Comparison of ENCODE assay signal across 31 mouse cellular contexts in the genomic region with DNA sequence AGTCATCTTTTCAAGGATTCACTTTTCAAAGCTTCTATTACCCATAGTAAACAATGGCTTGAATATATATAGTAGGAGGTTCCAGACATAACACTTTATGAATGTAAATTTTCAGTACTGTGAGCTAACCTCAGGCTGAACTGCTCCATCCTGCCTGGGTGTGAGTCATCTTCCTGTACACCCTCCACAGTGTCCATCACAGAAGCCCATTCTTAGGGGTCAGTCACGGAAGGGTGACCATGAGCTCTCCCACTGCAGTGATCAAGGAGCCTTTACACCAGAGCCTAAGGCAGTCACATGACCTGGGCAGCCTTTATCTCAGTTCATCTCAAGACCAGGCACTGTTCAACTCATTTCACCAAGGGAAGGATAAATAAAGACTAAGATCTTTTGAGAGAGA. TPM values are rescaled to one million over a fixed set of nuclear protein-coding genes. Genes with fewer than 3 reads are reported as not detected.
A peak's percentile ranks its signal among the peaks of the same experiment; 100 is the strongest.
DNase-seq lines count a peak whose midpoint lies in the region; ATAC-seq and TF ChIP-seq lines count a peak whose summit lies in the region.
"Had no signal": no experiment of that assay in that cellular context is flagged by ENCODE, and none has a peak within 500 bp of the region (broad histone marks: within the 10 kb centered on the region; RNA-seq: fewer than 3 reads in every experiment).

No protein-coding gene starts in this region.

- H3K27ac ChIP-seq in kidney, embryonic 16.5 days (ENCODE audit: low read length), result no peak overlapping the region
- H3K27ac ChIP-seq in liver, embryonic 13.5 days, result no peak overlapping the region
- H3K27ac ChIP-seq in liver, postnatal 0 days (ENCODE audit: low read depth), result no peak overlapping the region
- H3K27ac ChIP-seq: forebrain, embryonic 13.5 days; heart, embryonic 13.5 days; hindbrain, embryonic 14.5 days; limb, embryonic 13.5 days; macrophage; neural tube, embryonic 12.5 days had no signal

- no peaks in the 10 kb centered on the region for H3K27me3 ChIP-seq in kidney, embryonic 16.5 days (ENCODE audit: insufficient read depth, low read length)
- no peaks in the 10 kb centered on the region for H3K27me3 ChIP-seq in liver, embryonic 13.5 days
- H3K27me3 ChIP-seq in liver, postnatal 0 days (ENCODE audit: insufficient read depth, low read length), result no peaks in the 10 kb centered on the region
- no peaks in the 10 kb centered on the region for H3K27me3 ChIP-seq in C2C12 (ENCODE audit: control insufficient read depth, insufficient read depth, insufficient read length)
- H3K27me3 ChIP-seq: forebrain, embryonic 13.5 days; heart, embryonic 13.5 days; limb, embryonic 13.5 days; neural tube, embryonic 12.5 days had no signal

- H3K4me3 ChIP-seq in kidney, embryonic 16.5 days (ENCODE audit: low read length), result no peak overlapping the region
- H3K4me3 ChIP-seq in liver, embryonic 13.5 days (replicated peaks), result no peak overlapping the region
- H3K4me3 ChIP-seq in liver, postnatal 0 days (ENCODE audit: low read depth, low read length), result no peak overlapping the region
- no peak overlapping the region for H3K4me3 ChIP-seq in C2C12 (ENCODE audit: insufficient read depth, poor library complexity, severe bottlenecking)
- H3K4me3 ChIP-seq: forebrain, embryonic 13.5 days; heart, embryonic 13.5 days; limb, embryonic 13.5 days; myocyte; neural tube, embryonic 12.5 days had no signal

- peaks cover 4% of the 10 kb centered on the region for H3K9me3 ChIP-seq in kidney, embryonic 16.5 days (ENCODE audit: low read length)
- H3K9me3 ChIP-seq in liver, embryonic 13.5 days (replicated peaks), result no peaks in the 10 kb centered on the region
- no peaks in the 10 kb centered on the region for H3K9me3 ChIP-seq in liver, postnatal 0 days (ENCODE audit: low read length)
- H3K9me3 ChIP-seq: forebrain, embryonic 13.5 days; heart, embryonic 13.5 days; limb, embryonic 13.5 days; neural tube, embryonic 12.5 days had no signal

- H3K4me2 ChIP-seq in kidney, embryonic 16.5 days (replicated peaks; ENCODE audit: low read depth, low read length), result no peak overlapping the region
- no peak overlapping the region for H3K4me2 ChIP-seq in liver, embryonic 13.5 days
- no peak overlapping the region for H3K4me2 ChIP-seq in liver, postnatal 0 days (ENCODE audit: low read depth, low read length)
- H3K4me2 ChIP-seq: forebrain, embryonic 13.5 days; heart, embryonic 13.5 days; hindbrain, embryonic 14.5 days; limb, embryonic 13.5 days; neural tube, embryonic 12.5 days had no signal

- WGBS in kidney, embryonic 16.5 days, result 42% methylated on average over 1 of the region's 1 CpGs
- 67% methylated on average over 1 of the region's 1 CpGs for WGBS in liver, embryonic 13.5 days (ENCODE audit: insufficient replicate concordance)
- 81% methylated on average over 1 of the region's 1 CpGs for WGBS in liver, postnatal 0 days (ENCODE audit: insufficient replicate concordance)

- peak; percentile 94 for ATAC-seq in kidney, embryonic 16.5 days (ENCODE audit: low FRiP score, low TSS enrichment)
- ATAC-seq in liver, embryonic 13.5 days (ENCODE audit: low read depth), result peak; percentile 49; the same call in 1 of the 2 replicates
- ATAC-seq in liver, postnatal 0 days, result no peak
- ATAC-seq: activated CD4-positive, CD25-positive, alpha-beta regulatory T cell, adult 4 months; forebrain, embryonic 13.5 days; lung, postnatal 0 days had no signal

- no peaks in the 10 kb centered on the region for H3K79me3 ChIP-seq in C2C12 (ENCODE audit: low read depth)

- TF ChIP-seq CTCF in liver, postnatal 0 days (IDR thresholded peaks at IDR 0.05; ENCODE audit: low read depth), result no peak
- TF ChIP-seq CTCF in C2C12 (IDR thresholded peaks at IDR 0.05; ENCODE audit: control insufficient read depth, insufficient read depth, insufficient read length), result no peak

- peaks cover 21% of the 10 kb centered on the region for H3K4me1 ChIP-seq in kidney, embryonic 16.5 days (ENCODE audit: insufficient read depth, low read length)
- peaks cover 9% of the 10 kb centered on the region; the same call in 1 of the 2 replicates for H3K4me1 ChIP-seq in liver, embryonic 13.5 days (replicated peaks)
- H3K4me1 ChIP-seq in liver, postnatal 0 days (ENCODE audit: insufficient read depth), result peaks cover 17% of the 10 kb centered on the region
- H3K4me1 ChIP-seq: forebrain, embryonic 13.5 days; neural tube, embryonic 12.5 days had no signal

- DNase-seq in kidney, postnatal 10 days, result no peak
- no peak for DNase-seq in liver, embryonic 13.5 days
- no peak for DNase-seq in liver, postnatal 0 days
- peak; percentile 88 for DNase-seq in 416B (ENCODE audit: low read depth)
- DNase-seq in thymus, postnatal 36 days, result no peak
- no peak for DNase-seq in B cell, adult 2 months
- DNase-seq: adrenal gland, adult 2 months; cerebellum, adult 2 months; cerebellum, postnatal 14 days; gastrocnemius, postnatal 10 days; heart, postnatal 10 days; layer of hippocampus, postnatal 36 days; right cerebral cortex, postnatal 4 days had no signal

- no peaks in the 10 kb centered on the region for H3K79me2 ChIP-seq in C2C12 (ENCODE audit: control insufficient read depth, insufficient read depth)

- no peak overlapping the region for H3ac ChIP-seq in C2C12 (ENCODE audit: control insufficient read depth, insufficient read length, low read depth)

- peaks cover 52% of the 10 kb centered on the region for H3K36me3 ChIP-seq in kidney, embryonic 16.5 days (ENCODE audit: insufficient read depth, low read length)
- H3K36me3 ChIP-seq in liver, embryonic 13.5 days, result peaks cover 24% of the 10 kb centered on the region
- H3K36me3 ChIP-seq in liver, postnatal 0 days (replicated peaks; ENCODE audit: insufficient read depth, low read length), result peaks cover 14% of the 10 kb centered on the region
- peaks cover 85% of the 10 kb centered on the region for H3K36me3 ChIP-seq in C2C12 (ENCODE audit: control insufficient read depth, insufficient read depth)

- no peak overlapping the region for H3K9ac ChIP-seq in kidney, embryonic 16.5 days (replicated peaks; ENCODE audit: low read length)
- H3K9ac ChIP-seq in liver, embryonic 13.5 days, result no peak overlapping the region
- H3K9ac ChIP-seq in liver, postnatal 0 days (replicated peaks), result no peak overlapping the region
- H3K9ac ChIP-seq: forebrain, embryonic 13.5 days; heart, embryonic 13.5 days; hindbrain, embryonic 14.5 days; limb, embryonic 13.5 days; neural tube, embryonic 12.5 days had no signal

- no peak for TF ChIP-seq EP300 in liver, postnatal 0 days (IDR thresholded peaks at IDR 0.05; ENCODE audit: low read depth)

TF ChIP-seq in C2C12, 6 proteins besides CTCF, POLR2A, EP300 and RAD21:
- TF ChIP-seq MYOD1 (IDR thresholded peaks at IDR 0.05; ENCODE audit: control insufficient read depth, insufficient read length, low read depth), result no peak
- peak; percentile 15 for TF ChIP-seq USF1 (IDR thresholded peaks at IDR 0.05; ENCODE audit: low read depth)
TF ChIP-seq in C2C12: peak in this region for 1.

RNA-seq across cellular contexts. Expression of a gene that starts 7.7 kb away (rescaled TPM):
- polyA plus RNA-seq in kidney, embryonic 16.5 days (2015; fragmentation: Nextera tagmentation; extraction: Ambion mirVana), result 42.7 and 47.8 TPM in 2 replicates
- 0.54 and 0.57 TPM in 2 replicates for polyA plus RNA-seq in liver, embryonic 13.5 days (2015; fragmentation: Nextera tagmentation; extraction: Ambion mirVana)
- 2.2 and 2.3 TPM in 2 replicates for polyA plus RNA-seq in liver, postnatal 0 days (2015; fragmentation: Nextera tagmentation; extraction: Ambion mirVana)
- polyA plus RNA-seq in C2C12 (2012; fragmentation: generic; extraction: Trizol), result 7.1 TPM
- polyA plus RNA-seq: activated CD4-positive, CD25-positive, alpha-beta regulatory T cell, adult 4 months; macrophage had no signal

RNA-seq across cellular contexts. Expression of a gene that starts 18.2 kb away (rescaled TPM):
- polyA plus RNA-seq in kidney, embryonic 16.5 days (2015; fragmentation: Nextera tagmentation; extraction: Ambion mirVana), result 82.2 and 82.5 TPM in 2 replicates
- polyA plus RNA-seq in liver, embryonic 13.5 days (2015; fragmentation: Nextera tagmentation; extraction: Ambion mirVana), result 24.0 and 26.5 TPM in 2 replicates
- polyA plus RNA-seq in liver, postnatal 0 days (2015; fragmentation: Nextera tagmentation; extraction: Ambion mirVana), result 38.8 and 47.1 TPM in 2 replicates
- 41.1 TPM for polyA plus RNA-seq in C2C12 (2012; fragmentation: generic; extraction: Trizol)

RNA-seq across cellular contexts. Expression of a gene that starts 41.4 kb away (rescaled TPM):
- polyA plus RNA-seq in kidney, embryonic 16.5 days (2015; fragmentation: Nextera tagmentation; extraction: Ambion mirVana), result not detected in 2 replicates
- not detected in 2 replicates for polyA plus RNA-seq in liver, embryonic 13.5 days (2015; fragmentation: Nextera tagmentation; extraction: Ambion mirVana)
- polyA plus RNA-seq in liver, postnatal 0 days (2015; fragmentation: Nextera tagmentation; extraction: Ambion mirVana), result not detected in 2 replicates
- polyA plus RNA-seq in C2C12 (2012; fragmentation: generic; extraction: Trizol), result 0.08 TPM
- polyA plus RNA-seq: activated CD4-positive, CD25-positive, alpha-beta regulatory T cell, adult 4 months; adrenal gland, adult 2 months; cerebellum, adult 2 months; cortical plate, adult 2 months; forebrain, embryonic 13.5 days; heart, embryonic 13.5 days; hindbrain, embryonic 14.5 days; intestine, postnatal 0 days; large intestine, adult 2 months; limb, embryonic 13.5 days; liver, embryonic 16.5 days; lung, postnatal 0 days; macrophage; midbrain, postnatal 0 days; neural tube, embryonic 12.5 days; spleen, adult 2 months; urinary bladder, adult 2 months had no signal
